Mouse (Mus musculus): ENCODE measurements at regions not wholly inside any gene's neighbourhood (a gene's known extent, or its start where the extent isn't known, plus 50 kb on each side); places are given as distances from the start of the nearest gene placed in this dataset.

- ATAC-seq: no peak
These were observed 51.0 kb upstream of the Akirin2 start for GRCm38 (mm10) chr4:34499731-34500130.
